Mouse (Mus musculus): Measurements from ENCODE around the gene Csn1s1. TPM values are rescaled to one million over a fixed set of nuclear protein-coding genes. Genes with fewer than 3 reads are reported as not detected.

Csn1s1 gene
- polyA plus RNA-seq (2012; rRNA removed), result not detected in 2 replicates

GRCm38 (mm10) chr5:87665908-87666307 lies at the start of gene Csn1s1:
Csn1s1 (plus strand) TSS chr5:87666208.
- Histone ChIP-seq H3K27me3 (ENCODE audit: control insufficient read depth, insufficient read depth, low read length) (no peaks in the 10 kb centered on the region), H3K27ac (ENCODE audit: control insufficient read depth, insufficient read depth, low read depth, low read length) (no peak within 1 kb of the TSS), H3K36me3 (ENCODE audit: control insufficient read depth, insufficient read depth, low read length) (no peaks in the 10 kb centered on the region), H3K4me3 (ENCODE audit: control insufficient read depth, low read depth, low read length) (no peak within 1 kb of the TSS), H3K4me1 (ENCODE audit: control insufficient read depth, insufficient read depth, low read length) (no peaks in the 10 kb centered on the region)
- no peak for TF ChIP-seq CTCF (IDR thresholded peaks at IDR 0.05; ENCODE audit: control insufficient read depth, insufficient read depth, insufficient replicate concordance, low read depth, low read length)
- no peak for TF ChIP-seq POLR2A (IDR thresholded peaks at IDR 0.05; ENCODE audit: control insufficient read depth, low read depth, low read length)

DNA sequence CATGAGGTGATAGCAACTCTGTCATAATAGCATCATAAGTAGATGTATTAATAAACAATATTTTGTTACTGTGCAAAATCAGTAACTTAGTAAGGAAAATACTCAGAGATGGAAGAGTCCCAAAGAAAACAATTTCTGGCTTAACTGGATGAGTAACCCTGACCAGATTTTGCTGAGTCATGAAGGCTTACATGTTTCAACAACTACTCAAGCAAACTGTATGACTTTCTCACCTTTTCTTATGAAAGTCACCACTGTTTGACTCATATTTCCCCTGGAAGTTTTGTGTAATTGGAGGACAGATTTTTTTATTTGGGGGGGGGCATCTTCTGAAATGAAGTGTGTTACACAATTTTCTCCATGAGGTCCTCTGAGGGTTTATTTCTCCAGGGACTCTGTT lies 43.3 kb upstream of the Csn1s1 start:
- Histone ChIP-seq H3K36me3 (ENCODE audit: control insufficient read depth, insufficient read depth, low read length) (no peaks in the 10 kb centered on the region), H3K4me3 (ENCODE audit: control insufficient read depth, low read depth, low read length) (no peak overlapping the region), H3K4me1 (ENCODE audit: control insufficient read depth, insufficient read depth, low read length) (no peaks in the 10 kb centered on the region), H3K27me3 (ENCODE audit: control insufficient read depth, insufficient read depth, low read length) (no peaks in the 10 kb centered on the region), H3K27ac (ENCODE audit: control insufficient read depth, insufficient read depth, low read depth, low read length) (no peak overlapping the region)
- TF ChIP-seq CTCF (IDR thresholded peaks at IDR 0.05; ENCODE audit: control insufficient read depth, insufficient read depth, insufficient replicate concordance, low read depth, low read length), result no peak
- TF ChIP-seq POLR2A (IDR thresholded peaks at IDR 0.05; ENCODE audit: control insufficient read depth, low read depth, low read length), result no peak

DNA sequence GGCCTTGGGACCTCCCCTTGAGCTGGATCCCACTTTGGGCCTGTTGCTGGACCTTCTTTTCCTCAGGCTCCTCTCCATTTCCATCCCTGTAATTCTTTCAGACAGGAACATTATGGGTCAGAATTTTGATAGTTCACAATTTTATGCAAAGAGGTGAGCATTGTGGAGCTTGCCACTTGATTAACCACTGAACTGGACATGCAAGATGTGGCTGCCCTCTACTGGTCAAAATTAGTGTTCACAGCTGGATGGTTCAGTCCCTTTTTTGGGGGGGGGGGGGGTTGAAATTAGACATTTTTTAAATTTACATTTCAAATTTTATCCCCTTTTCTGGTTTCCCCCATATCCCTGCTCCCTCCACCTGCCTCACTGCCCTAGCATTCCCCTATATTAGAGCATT lies 23.2 kb upstream of the Csn1s1 start:
- no peaks in the 10 kb centered on the region for H3K36me3 ChIP-seq (ENCODE audit: control insufficient read depth, insufficient read depth, low read length)
- TF ChIP-seq CTCF (IDR thresholded peaks at IDR 0.05; ENCODE audit: control insufficient read depth, insufficient read depth, insufficient replicate concordance, low read depth, low read length) (no peak), POLR2A (IDR thresholded peaks at IDR 0.05; ENCODE audit: control insufficient read depth, low read depth, low read length) (no peak)
- H3K4me1 ChIP-seq (ENCODE audit: control insufficient read depth, insufficient read depth, low read length), result no peaks in the 10 kb centered on the region
- H3K27ac ChIP-seq (ENCODE audit: control insufficient read depth, insufficient read depth, low read depth, low read length), result no peak overlapping the region
- no peaks in the 10 kb centered on the region for H3K27me3 ChIP-seq (ENCODE audit: control insufficient read depth, insufficient read depth, low read length)
- no peak overlapping the region for H3K4me3 ChIP-seq (ENCODE audit: control insufficient read depth, low read depth, low read length)

- Histone ChIP-seq H3K4me3 (ENCODE audit: control insufficient read depth, low read depth, low read length) (no peak within 1 kb of the TSS), H3K27ac (ENCODE audit: control insufficient read depth, insufficient read depth, low read depth, low read length) (no peak within 1 kb of the TSS), H3K36me3 (ENCODE audit: control insufficient read depth, insufficient read depth, low read length) (no peaks in the 10 kb centered on the region), H3K27me3 (ENCODE audit: control insufficient read depth, insufficient read depth, low read length) (no peaks in the 10 kb centered on the region), H3K4me1 (ENCODE audit: control insufficient read depth, insufficient read depth, low read length) (no peaks in the 10 kb centered on the region)
- TF ChIP-seq POLR2A (IDR thresholded peaks at IDR 0.05; ENCODE audit: control insufficient read depth, low read depth, low read length), result no peak
These were observed 33.5 kb downstream of the Csn1s1 start, which contains the start of gene Csn2 for GRCm38 (mm10) chr5:87699530-87699929. Csn2 (minus strand) TSS chr5:87699630.

- Histone ChIP-seq H3K36me3 (ENCODE audit: control insufficient read depth, insufficient read depth, low read length) (no peaks in the 10 kb centered on the region), H3K4me1 (ENCODE audit: control insufficient read depth, insufficient read depth, low read length) (no peaks in the 10 kb centered on the region), H3K27ac (ENCODE audit: control insufficient read depth, insufficient read depth, low read depth, low read length) (no peak overlapping the region), H3K27me3 (ENCODE audit: control insufficient read depth, insufficient read depth, low read length) (no peaks in the 10 kb centered on the region), H3K4me3 (ENCODE audit: control insufficient read depth, low read depth, low read length) (no peak overlapping the region)
- TF ChIP-seq POLR2A (IDR thresholded peaks at IDR 0.05; ENCODE audit: control insufficient read depth, low read depth, low read length) (no peak), CTCF (IDR thresholded peaks at IDR 0.05; ENCODE audit: control insufficient read depth, insufficient read depth, insufficient replicate concordance, low read depth, low read length) (no peak)
These were observed 39.9 kb downstream of the Csn1s1 start for GRCm38 (mm10) chr5:87705891-87706290.

Other genes with a start within 250 kb of the Csn1s1 start
- not detected in 2 replicates for gene Ugt2b38, start 242.0 kb upstream of the Csn1s1 start, polyA plus RNA-seq (2012; rRNA removed)
- not detected in 2 replicates for gene Ugt2a2, start 183.9 kb upstream of the Csn1s1 start, polyA plus RNA-seq (2012; rRNA removed)
- gene Gm43638, start 179.4 kb upstream of the Csn1s1 start, polyA plus RNA-seq (2012; rRNA removed), result not detected in 2 replicates
- gene Ugt2a1, start 175.3 kb upstream of the Csn1s1 start, polyA plus RNA-seq (2012; rRNA removed), result not detected in 2 replicates
- gene Sult1b1, start 128.0 kb upstream of the Csn1s1 start, polyA plus RNA-seq (2012; rRNA removed), result not detected in 2 replicates
- gene Sult1d1, start 97.2 kb upstream of the Csn1s1 start, polyA plus RNA-seq (2012; rRNA removed), result not detected in 2 replicates
- 0.99 and 1.5 TPM in 2 replicates for gene Sult1e1, start 74.6 kb upstream of the Csn1s1 start, polyA plus RNA-seq (2012; rRNA removed)
- gene Csn2, start 33.4 kb downstream of the Csn1s1 start, polyA plus RNA-seq (2012; rRNA removed), result 0.31 and 0.64 TPM in 2 replicates
- not detected in 2 replicates for gene Csn1s2a, start 108.4 kb downstream of the Csn1s1 start, polyA plus RNA-seq (2012; rRNA removed)
- 0.44 and 0.46 TPM in 2 replicates for gene Csn1s2b, start 141.9 kb downstream of the Csn1s1 start, polyA plus RNA-seq (2012; rRNA removed)
- gene Prr27, start 159.5 kb downstream of the Csn1s1 start, polyA plus RNA-seq (2012; rRNA removed), result 120 and 200 TPM in 2 replicates
- gene Odam, start 218.8 kb downstream of the Csn1s1 start, polyA plus RNA-seq (2012; rRNA removed), result 4.6 TPM in 1 of 2 replicates, not detected in the other

Measured in testis, adult 2 months (tissue).